Mouse (Mus musculus) bone marrow, adult 2 months (tissue): ENCODE measurements around the gene Cbx2.
A peak's percentile ranks its signal among the peaks of the same experiment; 100 is the strongest.

Experiments used
- CTCF ChIP-seq: fragments of 200-500 bp; IDR thresholded peaks from 2 replicates; pipeline ENCODE4 v1.5.1; 2011; ENCODE audit warnings: low read length, control low read depth; ENCODE audit not compliant: control insufficient read depth, insufficient read depth
- POLR2A ChIP-seq: fragments of 200-500 bp; IDR thresholded peaks from 2 replicates; pipeline ENCODE4 v1.6.1; 2011; ENCODE audit warnings: low read depth, mild to moderate bottlenecking, control low read depth, low read length, borderline replicate concordance; ENCODE audit not compliant: control insufficient read depth

GRCm38 (mm10) chr11:118998540-118999265 is 24.1 kb upstream of the Cbx2 start:
- no peak for TF ChIP-seq POLR2A
- peak; percentile 53; the same call in 1 of the 2 replicates for TF ChIP-seq CTCF
